Mouse (Mus musculus): ENCODE data around the gene Notch2. TPM values are rescaled to one million over a fixed set of nuclear protein-coding genes. Genes with fewer than 3 reads are reported as not detected.

Gene Notch2
- polyA plus RNA-seq, 1 experiment from 2014 or later: 31.1 TPM

DNA sequence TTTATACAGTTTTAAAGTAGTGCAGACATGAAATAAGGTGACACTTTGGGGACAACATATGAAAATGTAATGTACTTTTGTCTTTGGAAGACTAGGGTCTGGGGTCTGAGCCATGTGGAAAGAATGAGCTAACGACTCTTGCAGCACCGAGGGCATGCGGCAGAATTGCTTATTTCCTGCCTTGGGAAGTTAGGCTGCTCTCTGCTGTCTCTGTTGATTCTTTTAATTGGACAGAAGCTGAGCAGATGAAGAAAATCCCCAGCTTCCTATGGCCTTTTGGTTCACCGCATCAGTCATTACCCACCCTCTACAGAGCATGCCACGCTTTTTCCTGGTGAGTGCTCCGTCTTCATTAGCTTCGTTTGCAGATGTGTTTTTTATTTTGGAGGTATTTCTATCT, 23.8 kb downstream of the Notch2 start:
- Histone ChIP-seq H3K4me2 (replicated peaks; ENCODE audit: low read depth, low read length) (no peak overlapping the region), H3K4me3 (ENCODE audit: low read length) (no peak overlapping the region), H3K4me1 (ENCODE audit: insufficient read depth, low read length) (peaks cover 88% of the 10 kb centered on the region), H3K9me3 (ENCODE audit: low read length) (no peaks in the 10 kb centered on the region), H3K27ac (ENCODE audit: low read length) (peak overlapping the region; percentile 48; the same call in 1 of the 2 replicates), H3K36me3 (ENCODE audit: insufficient read depth, low read length) (no peaks in the 10 kb centered on the region), H3K9ac (replicated peaks; ENCODE audit: low read length) (0 out of 2 replicates have a peak overlapping the region, but pooled peaks have one; percentile 9), H3K27me3 (ENCODE audit: insufficient read depth, low read length) (no peaks in the 10 kb centered on the region)
- no peak for ATAC-seq (ENCODE audit: low FRiP score, low TSS enrichment)
- 69% methylated on average over 7 of the region's 7 CpGs for WGBS

DNA sequence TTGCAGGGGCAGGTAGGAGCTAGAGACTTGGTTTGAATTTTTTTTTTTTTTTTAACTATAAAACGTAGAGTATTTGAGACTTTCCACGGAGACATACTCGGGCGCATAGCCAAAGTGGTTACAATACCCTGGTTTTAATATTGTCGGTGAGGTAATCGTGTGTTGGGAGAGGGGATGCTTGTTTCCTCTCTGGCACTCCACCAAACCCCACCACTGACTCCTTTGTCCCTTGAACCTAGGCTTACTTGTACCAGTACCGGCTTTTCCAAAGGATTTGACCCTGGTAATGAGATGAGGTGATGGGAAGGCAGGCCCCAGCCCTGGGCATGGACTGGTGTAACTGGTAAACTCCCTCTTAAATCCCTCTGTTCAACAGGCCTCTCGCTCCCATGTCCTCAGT, 25.3 kb downstream of the Notch2 start:
- ATAC-seq (ENCODE audit: low FRiP score, low TSS enrichment): no peak
- peaks cover 93% of the 10 kb centered on the region for H3K4me1 ChIP-seq (ENCODE audit: insufficient read depth, low read length)
- 66% methylated on average over 8 of the region's 8 CpGs for WGBS
- H3K36me3 ChIP-seq (ENCODE audit: insufficient read depth, low read length): no peaks in the 10 kb centered on the region
- H3K4me2 ChIP-seq (replicated peaks; ENCODE audit: low read depth, low read length): no peak overlapping the region
- H3K9ac ChIP-seq (replicated peaks; ENCODE audit: low read length): no peak overlapping the region; the same call in 1 of the 2 replicates
- H3K27ac ChIP-seq (ENCODE audit: low read length): peak overlapping the region; percentile 64
- no peaks in the 10 kb centered on the region for H3K9me3 ChIP-seq (ENCODE audit: low read length)
- no peaks in the 10 kb centered on the region for H3K27me3 ChIP-seq (ENCODE audit: insufficient read depth, low read length)
- H3K4me3 ChIP-seq (ENCODE audit: low read length): no peak overlapping the region

DNA sequence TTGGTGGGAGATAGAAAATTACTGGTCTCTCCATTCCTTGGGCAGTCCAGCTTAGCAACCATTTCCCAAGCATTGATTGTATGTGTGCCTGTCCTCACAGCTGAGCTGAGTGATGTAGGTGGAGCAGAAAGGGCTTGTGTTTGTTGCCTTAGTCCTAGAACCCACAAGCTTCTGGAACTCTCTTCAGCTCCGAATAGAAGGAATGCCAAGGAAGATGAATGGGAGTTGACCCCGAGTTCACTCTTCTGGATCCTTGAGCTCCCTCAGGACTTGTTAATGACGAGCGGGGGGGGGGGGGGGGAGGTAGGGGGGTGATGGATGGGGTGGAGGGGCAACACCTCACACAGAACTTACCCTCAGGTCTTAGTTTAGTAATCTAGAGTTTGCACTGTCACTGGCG, 25.9 kb downstream of the Notch2 start:
- H3K4me3 ChIP-seq (ENCODE audit: low read length): no peak overlapping the region
- no peak overlapping the region for H3K9ac ChIP-seq (replicated peaks; ENCODE audit: low read length)
- no peaks in the 10 kb centered on the region for H3K36me3 ChIP-seq (ENCODE audit: insufficient read depth, low read length)
- ATAC-seq (ENCODE audit: low FRiP score, low TSS enrichment): no peak
- no peaks in the 10 kb centered on the region for H3K27me3 ChIP-seq (ENCODE audit: insufficient read depth, low read length)
- H3K27ac ChIP-seq (ENCODE audit: low read length): peak overlapping the region; percentile 51
- WGBS: 23% methylated on average over 5 of the region's 5 CpGs
- H3K9me3 ChIP-seq (ENCODE audit: low read length): no peaks in the 10 kb centered on the region
- no peak overlapping the region for H3K4me2 ChIP-seq (replicated peaks; ENCODE audit: low read depth, low read length)
- H3K4me1 ChIP-seq (ENCODE audit: insufficient read depth, low read length): peaks cover 93% of the 10 kb centered on the region

DNA sequence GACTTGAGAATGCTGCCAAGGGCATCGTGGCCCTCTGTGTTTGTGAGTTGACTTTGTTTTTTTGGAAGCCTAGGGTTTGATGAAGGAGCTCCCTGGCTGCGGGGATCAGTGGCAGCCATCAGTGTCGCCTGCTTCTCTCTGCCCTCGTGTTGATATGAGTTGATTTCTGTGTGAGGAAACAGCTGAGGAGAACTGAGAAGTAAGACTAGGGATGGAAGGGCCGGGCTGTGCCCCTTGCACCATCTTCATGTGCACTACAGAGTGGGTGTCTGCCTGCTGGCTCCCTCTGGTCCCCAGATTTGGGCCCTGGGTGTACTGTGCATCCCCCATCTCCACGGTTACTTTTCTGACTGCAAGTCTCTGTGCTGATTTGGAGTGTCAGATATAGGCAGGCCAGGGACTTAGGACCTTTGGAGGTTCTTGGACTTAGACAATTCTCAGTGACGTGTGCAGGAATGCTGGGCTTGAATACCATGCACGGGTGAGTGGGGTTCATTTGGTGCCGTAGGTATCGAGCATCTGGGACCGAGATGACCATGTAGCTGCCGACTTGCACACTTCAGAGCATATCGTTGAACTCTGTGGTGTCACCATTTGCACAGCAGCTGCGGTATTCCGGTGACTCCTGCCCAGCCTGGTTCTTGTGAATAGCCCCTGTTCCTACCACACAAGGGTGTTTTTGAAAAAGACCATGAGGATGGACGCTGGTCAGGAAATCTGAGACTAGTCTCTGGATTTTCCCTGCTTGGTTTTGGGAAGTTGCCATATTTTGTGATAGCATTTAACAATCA, 26.5 kb downstream of the Notch2 start:
- Histone ChIP-seq H3K9me3 (ENCODE audit: low read length) (no peaks in the 10 kb centered on the region), H3K4me2 (replicated peaks; ENCODE audit: low read depth, low read length) (no peak overlapping the region), H3K4me3 (ENCODE audit: low read length) (no peak overlapping the region), H3K27me3 (ENCODE audit: insufficient read depth, low read length) (no peaks in the 10 kb centered on the region), H3K27ac (ENCODE audit: low read length) (peak overlapping the region; percentile 44; the same call in 1 of the 2 replicates), H3K4me1 (ENCODE audit: insufficient read depth, low read length) (peaks cover 93% of the 10 kb centered on the region), H3K9ac (replicated peaks; ENCODE audit: low read length) (no peak overlapping the region), H3K36me3 (ENCODE audit: insufficient read depth, low read length) (no peaks in the 10 kb centered on the region)
- whole genome bisulfite sequencing: 62% methylated on average over 16 of the region's 16 CpGs
- ATAC-seq (ENCODE audit: low FRiP score, low TSS enrichment): no peak

DNA sequence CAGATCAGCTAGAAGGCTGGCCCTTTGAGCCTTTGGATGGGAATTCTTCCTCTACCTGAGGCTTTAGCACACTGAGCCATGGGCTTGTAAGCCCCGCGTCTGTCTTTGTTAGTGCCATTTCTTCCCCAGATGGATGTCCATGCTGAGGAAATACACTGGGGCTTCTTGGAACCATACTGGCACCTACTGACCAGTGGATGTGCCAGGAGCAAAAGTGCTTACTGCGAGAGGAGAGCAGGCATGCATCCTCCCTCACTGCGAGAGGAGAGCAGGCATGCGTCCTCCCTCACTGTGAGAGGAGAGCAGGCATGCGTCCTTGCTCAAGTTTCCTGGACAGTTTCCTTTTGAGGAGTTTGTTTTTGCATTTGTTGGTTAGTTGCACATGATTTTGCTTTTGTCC, 27.5 kb downstream of the Notch2 start:
- ATAC-seq (ENCODE audit: low FRiP score, low TSS enrichment): no peak
- Histone ChIP-seq H3K4me1 (ENCODE audit: insufficient read depth, low read length) (peaks cover 93% of the 10 kb centered on the region), H3K9me3 (ENCODE audit: low read length) (no peaks in the 10 kb centered on the region), H3K27me3 (ENCODE audit: insufficient read depth, low read length) (no peaks in the 10 kb centered on the region), H3K4me3 (ENCODE audit: low read length) (no peak overlapping the region), H3K9ac (replicated peaks; ENCODE audit: low read length) (no peak overlapping the region), H3K4me2 (replicated peaks; ENCODE audit: low read depth, low read length) (no peak overlapping the region), H3K36me3 (ENCODE audit: insufficient read depth, low read length) (no peaks in the 10 kb centered on the region), H3K27ac (ENCODE audit: low read length) (no peak overlapping the region)
- WGBS: 66% methylated on average over 6 of the region's 6 CpGs

DNA sequence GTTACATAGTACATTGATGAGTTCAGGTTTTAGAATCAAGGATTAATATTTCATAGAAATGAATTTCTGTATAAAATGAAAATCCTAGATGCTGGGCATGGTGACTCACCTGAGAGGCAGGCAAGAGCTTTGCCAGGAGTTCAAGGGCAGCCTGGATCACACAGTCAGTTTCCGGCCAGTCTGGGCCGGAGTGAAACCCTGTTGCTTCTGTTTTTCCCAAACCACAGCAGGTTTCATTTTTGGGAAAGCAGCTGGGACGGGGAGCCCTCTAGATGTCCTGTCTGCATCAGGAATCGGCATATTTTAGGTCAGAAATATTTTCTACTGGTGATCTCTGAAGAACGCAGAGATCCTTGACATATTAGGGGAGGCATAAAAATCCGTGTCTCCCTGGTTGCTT, 29.0 kb downstream of the Notch2 start:
- peak overlapping the region; percentile 10; the same call in 1 of the 2 replicates for H3K4me3 ChIP-seq (ENCODE audit: low read length)
- peak overlapping the region; percentile 26 for H3K4me2 ChIP-seq (replicated peaks; ENCODE audit: low read depth, low read length)
- no peaks in the 10 kb centered on the region for H3K36me3 ChIP-seq (ENCODE audit: insufficient read depth, low read length)
- WGBS: 44% methylated on average over 6 of the region's 6 CpGs
- H3K4me1 ChIP-seq (ENCODE audit: insufficient read depth, low read length): peaks cover 94% of the 10 kb centered on the region
- H3K27me3 ChIP-seq (ENCODE audit: insufficient read depth, low read length): no peaks in the 10 kb centered on the region
- H3K9ac ChIP-seq (replicated peaks; ENCODE audit: low read length): peak overlapping the region; percentile 42; the same call in 1 of the 2 replicates
- no peaks in the 10 kb centered on the region for H3K9me3 ChIP-seq (ENCODE audit: low read length)
- H3K27ac ChIP-seq (ENCODE audit: low read length): peak overlapping the region; percentile 90
- no peak for ATAC-seq (ENCODE audit: low FRiP score, low TSS enrichment)

DNA sequence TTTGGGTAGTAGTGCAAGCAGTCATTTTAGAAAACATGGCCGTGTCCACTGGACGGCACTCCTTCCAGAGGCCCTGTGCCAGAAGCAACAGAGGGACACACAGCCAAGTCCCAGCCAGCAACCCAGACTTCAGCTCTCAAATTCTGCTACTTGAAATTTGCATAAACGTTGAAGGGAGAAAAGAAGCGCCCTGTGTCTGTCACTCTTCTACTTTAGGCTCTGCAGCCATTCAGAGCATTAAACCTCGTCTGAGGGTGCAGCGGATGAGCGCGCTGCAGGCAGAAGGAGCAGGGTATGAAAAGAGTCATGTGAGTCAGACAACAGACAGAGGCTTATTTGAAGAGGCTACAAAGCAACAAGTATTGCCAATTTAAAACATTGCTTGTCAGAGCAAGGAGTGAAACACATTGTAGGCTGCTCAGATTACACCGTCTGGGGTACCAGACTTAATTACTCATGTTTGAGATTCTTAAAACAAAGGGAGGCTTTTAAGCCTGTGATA, 29.7 kb downstream of the Notch2 start:
- H3K27me3 ChIP-seq (ENCODE audit: insufficient read depth, low read length): no peaks in the 10 kb centered on the region
- H3K4me2 ChIP-seq (replicated peaks; ENCODE audit: low read depth, low read length): peak overlapping the region; percentile 26
- peak overlapping the region; percentile 42 for H3K9ac ChIP-seq (replicated peaks; ENCODE audit: low read length)
- H3K27ac ChIP-seq (ENCODE audit: low read length): peak overlapping the region; percentile 90
- ATAC-seq (ENCODE audit: low FRiP score, low TSS enrichment): no peak
- H3K36me3 ChIP-seq (ENCODE audit: insufficient read depth, low read length): no peaks in the 10 kb centered on the region
- H3K9me3 ChIP-seq (ENCODE audit: low read length): no peaks in the 10 kb centered on the region
- 0 out of 2 replicates have a peak overlapping the region, but pooled peaks have one; percentile 10 for H3K4me3 ChIP-seq (ENCODE audit: low read length)
- H3K4me1 ChIP-seq (ENCODE audit: insufficient read depth, low read length): peaks cover 91% of the 10 kb centered on the region
- WGBS: 11% methylated on average over 9 of the region's 9 CpGs

DNA sequence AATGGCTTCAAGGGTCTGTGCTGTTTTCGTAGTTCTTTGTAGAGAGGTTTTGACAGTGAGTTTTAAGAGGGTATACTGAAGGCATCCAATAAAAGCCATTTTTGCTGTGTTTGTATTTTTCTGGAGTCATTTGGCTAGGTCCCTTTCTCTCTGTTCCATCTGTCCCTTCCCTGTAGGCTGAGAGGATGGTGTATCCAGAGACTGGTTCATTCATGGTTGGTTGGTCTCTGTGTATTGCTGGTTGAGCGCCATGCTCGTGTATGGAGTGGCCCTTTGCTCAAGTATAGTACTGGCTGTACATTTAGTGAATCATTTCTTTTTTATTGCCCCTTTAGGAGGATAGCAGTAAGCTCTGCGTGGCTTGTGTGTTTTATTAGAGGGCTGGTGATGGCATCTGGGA, 30.3 kb downstream of the Notch2 start:
- WGBS: 42% methylated on average over 4 of the region's 4 CpGs
- H3K4me1 ChIP-seq (ENCODE audit: insufficient read depth, low read length): peaks cover 85% of the 10 kb centered on the region
- ATAC-seq (ENCODE audit: low FRiP score, low TSS enrichment): no peak
- no peak overlapping the region for H3K9ac ChIP-seq (replicated peaks; ENCODE audit: low read length)
- no peaks in the 10 kb centered on the region for H3K27me3 ChIP-seq (ENCODE audit: insufficient read depth, low read length)
- peak overlapping the region; percentile 90 for H3K27ac ChIP-seq (ENCODE audit: low read length)
- 0 out of 2 replicates have a peak overlapping the region, but pooled peaks have one; percentile 26 for H3K4me2 ChIP-seq (replicated peaks; ENCODE audit: low read depth, low read length)
- no peaks in the 10 kb centered on the region for H3K36me3 ChIP-seq (ENCODE audit: insufficient read depth, low read length)
- no peaks in the 10 kb centered on the region for H3K9me3 ChIP-seq (ENCODE audit: low read length)
- no peak overlapping the region for H3K4me3 ChIP-seq (ENCODE audit: low read length)

DNA sequence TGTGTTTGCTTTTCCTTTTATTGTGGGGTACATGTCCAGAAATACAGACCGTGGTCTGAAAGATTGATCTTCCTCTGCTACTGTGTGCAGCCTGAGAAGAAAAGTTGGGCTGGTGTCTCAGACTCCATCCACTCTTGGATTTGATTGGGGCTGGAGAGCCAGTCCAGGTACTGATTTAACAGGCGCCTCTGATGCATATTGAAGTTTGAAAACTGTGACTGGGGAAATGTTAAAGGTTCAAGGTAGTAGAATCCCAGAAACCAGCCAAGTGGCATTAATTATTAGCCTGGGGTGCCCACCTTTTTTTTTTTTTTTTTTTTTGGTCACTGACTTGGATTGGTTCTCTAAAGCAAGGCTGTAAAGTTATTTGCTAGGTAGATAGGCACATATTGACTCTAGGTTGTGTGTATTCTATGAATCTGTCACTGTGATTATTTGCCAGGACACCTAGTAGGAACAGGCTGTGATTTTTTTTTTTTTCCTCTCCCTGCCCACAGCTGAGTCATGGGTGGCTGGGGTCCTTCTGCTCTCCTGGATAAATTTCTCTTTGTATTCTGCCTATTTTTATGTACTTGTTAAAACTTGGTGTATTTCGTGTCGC, 31.5 kb downstream of the Notch2 start:
- no peak; the same call in 1 of the 2 replicates for ATAC-seq (ENCODE audit: low FRiP score, low TSS enrichment)
- Histone ChIP-seq H3K9me3 (ENCODE audit: low read length) (no peaks in the 10 kb centered on the region), H3K27me3 (ENCODE audit: insufficient read depth, low read length) (no peaks in the 10 kb centered on the region)

More for the DNA sequence above, 31.5 kb downstream of the Notch2 start:
- Histone ChIP-seq H3K4me1 (ENCODE audit: insufficient read depth, low read length) (peaks cover 80% of the 10 kb centered on the region), H3K9ac (replicated peaks; ENCODE audit: low read length) (0 out of 2 replicates have a peak overlapping the region, but pooled peaks have one; percentile 5), H3K4me3 (ENCODE audit: low read length) (no peak overlapping the region), H3K27ac (ENCODE audit: low read length) (peak overlapping the region; percentile 90), H3K36me3 (ENCODE audit: insufficient read depth, low read length) (no peaks in the 10 kb centered on the region), H3K4me2 (replicated peaks; ENCODE audit: low read depth, low read length) (no peak overlapping the region)
- WGBS: 73% methylated on average over 4 of the region's 4 CpGs

Measured in kidney, embryonic 16.5 days (tissue).